11 mouse cellular contexts compared by ENCODE assay signal in the genomic region with DNA sequence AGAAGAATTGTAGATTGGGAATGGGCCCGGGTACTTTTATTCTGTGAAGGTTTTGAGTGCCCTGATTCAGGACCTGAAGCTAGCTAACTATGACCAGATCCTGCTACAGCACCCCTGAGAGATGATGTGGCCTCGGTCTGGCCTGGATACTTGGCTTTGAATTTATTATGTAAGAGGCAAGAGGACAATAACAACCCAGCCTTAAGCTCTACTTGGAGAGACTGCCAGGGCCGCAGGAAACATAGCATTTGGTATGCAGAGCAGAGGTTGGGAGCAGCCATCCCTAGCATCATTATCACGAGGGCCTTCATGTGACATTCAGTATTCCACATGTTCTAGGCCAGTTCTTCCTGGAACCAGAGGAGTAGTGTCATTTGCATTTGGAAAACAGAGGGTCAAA.
DNase-seq lines count a peak whose midpoint lies in the region; ATAC-seq lines count a peak whose summit lies in the region.
"Had no signal": no experiment of that assay in that cellular context is flagged by ENCODE, and none has a peak within 500 bp of the region (broad histone marks: within the 10 kb centered on the region; RNA-seq: fewer than 3 reads in every experiment).

No protein-coding gene starts in this region.

- H3K9me3 ChIP-seq in heart, embryonic 12.5 days (replicated peaks) = no peaks in the 10 kb centered on the region

- H3K4me3 ChIP-seq in heart, embryonic 12.5 days = no peak overlapping the region

- 79% methylated on average over 4 of the region's 4 CpGs for WGBS in heart, embryonic 12.5 days

- H3K27me3 ChIP-seq in heart, embryonic 12.5 days (replicated peaks) = no peaks in the 10 kb centered on the region

- H3K36me3 ChIP-seq in heart, embryonic 12.5 days = no peaks in the 10 kb centered on the region

- DNase-seq in cerebellum, postnatal 4 days (ENCODE audit: low spot score in 2 of 2) = no peak
- DNase-seq in ovary, postnatal 36 days (ENCODE audit: low spot score) = peak; percentile 18
- no peak for DNase-seq in ovary, postnatal 14 days (ENCODE audit: low spot score)
- peak; percentile 87 for DNase-seq in skeletal muscle tissue, adult 2 months (ENCODE audit: low read depth, low spot score)
- DNase-seq in B cell, adult 2 months = no peak
- DNase-seq in embryo, embryonic 10 days (ENCODE audit: low spot score) = no peak
- DNase-seq: liver; right cerebral cortex, adult 18-20 months had no signal

- 0 out of 2 replicates have a peak overlapping the region, but pooled peaks have one; percentile 40 for H3K27ac ChIP-seq in heart, embryonic 12.5 days (ENCODE audit: poor library complexity, severe bottlenecking)
- H3K27ac ChIP-seq: macrophage had no signal

- peaks cover 15% of the 10 kb centered on the region; the same call in 1 of the 2 replicates for H3K4me1 ChIP-seq in heart, embryonic 12.5 days (replicated peaks)

- ATAC-seq in cerebellum, adult (ENCODE audit: insufficient number of reproducible peaks, low FRiP score, low TSS enrichment) = peak; percentile 33; the same call in 1 of the 2 replicates
- no peak for ATAC-seq in heart, embryonic 12.5 days (ENCODE audit: insufficient number of reproducible peaks, low FRiP score)

- H3K9ac ChIP-seq in heart, embryonic 12.5 days = no peak overlapping the region

- H3K4me2 ChIP-seq in heart, embryonic 12.5 days = no peak overlapping the region

Comparison
In these comparisons a context has a peak if more than half of its experiments do, and no peak if none do; other contexts are left out.
1. DNase-seq: peak in ovary, postnatal 36 days (single experiment) and skeletal muscle tissue, adult 2 months (single experiment); none in cerebellum, postnatal 4 days (0 of 2), ovary, postnatal 14 days (single experiment), B cell, adult 2 months (0 of 2) and embryo, embryonic 10 days (single experiment).